Mouse (Mus musculus) adrenal gland, postnatal 4 days (tissue): Measurements from ENCODE around the gene Cerk. TPM values are rescaled to one million over a fixed set of nuclear protein-coding genes. Genes with fewer than 3 reads are reported as not detected.
"Not testable (repeated sequence)": the region's sequence is repeated elsewhere in the genome, so short reads cannot be mapped to it uniquely, and the experiment has no call there.

Source experiments
- DNase-seq, 2 experiments: peaks; one replicate each; pipeline ENCODE4 v3.0.0; 2021 to 2022; ENCODE audit warnings: low spot score in 2 of 2, mixed read lengths in 2 of 2
- total RNA-seq, 2 experiments: library from RNA; stranded (reverse); gene quantifications; 2 replicates each; pipeline ENCODE4 v1.2.3; 2021

The Cerk gene
- total RNA-seq, 2 experiments from 2014 or later = 26.3 to 26.8 TPM

DNA sequence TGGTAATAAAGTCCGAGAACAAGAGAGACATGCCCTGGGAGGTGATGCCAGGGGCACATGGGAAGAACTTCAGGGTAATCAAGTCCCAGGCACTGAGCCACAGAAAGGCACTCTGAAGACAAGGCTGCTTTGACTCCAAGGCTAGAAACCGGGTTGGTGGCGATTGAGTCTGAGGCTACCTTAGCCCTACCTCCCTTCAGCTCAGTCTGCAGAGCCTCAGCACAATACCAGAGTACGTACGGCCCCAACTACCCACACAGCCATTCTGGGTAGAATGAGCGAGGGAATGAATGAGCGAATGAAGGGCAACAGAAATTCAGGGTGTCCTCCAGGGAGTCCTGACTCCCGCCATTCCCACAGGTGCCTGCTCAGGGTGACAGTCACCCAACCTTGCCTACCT lies 2.5 kb downstream of the Cerk start:
- DNase-seq = no peak

DNA sequence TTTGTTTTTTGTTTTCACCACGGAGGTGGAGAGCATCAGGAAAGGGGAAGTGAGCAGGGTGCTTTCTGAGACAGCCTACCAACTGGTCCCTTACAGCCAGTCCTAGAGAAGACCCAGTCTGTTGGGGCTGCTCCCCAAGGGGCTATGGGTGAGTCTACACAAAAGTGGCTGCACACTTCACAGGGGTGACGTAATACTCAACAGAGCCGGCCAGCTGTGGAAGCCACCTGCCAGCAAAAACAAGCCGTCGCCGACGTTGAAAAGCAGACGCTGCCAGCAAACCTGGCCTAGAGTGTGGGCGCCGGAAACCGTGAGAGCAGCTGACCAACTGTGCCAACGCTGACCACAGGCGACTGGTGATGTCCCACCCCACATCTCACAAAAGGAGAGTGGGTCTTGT lies 3.3 kb downstream of the Cerk start:
- no peak for DNase-seq

DNA sequence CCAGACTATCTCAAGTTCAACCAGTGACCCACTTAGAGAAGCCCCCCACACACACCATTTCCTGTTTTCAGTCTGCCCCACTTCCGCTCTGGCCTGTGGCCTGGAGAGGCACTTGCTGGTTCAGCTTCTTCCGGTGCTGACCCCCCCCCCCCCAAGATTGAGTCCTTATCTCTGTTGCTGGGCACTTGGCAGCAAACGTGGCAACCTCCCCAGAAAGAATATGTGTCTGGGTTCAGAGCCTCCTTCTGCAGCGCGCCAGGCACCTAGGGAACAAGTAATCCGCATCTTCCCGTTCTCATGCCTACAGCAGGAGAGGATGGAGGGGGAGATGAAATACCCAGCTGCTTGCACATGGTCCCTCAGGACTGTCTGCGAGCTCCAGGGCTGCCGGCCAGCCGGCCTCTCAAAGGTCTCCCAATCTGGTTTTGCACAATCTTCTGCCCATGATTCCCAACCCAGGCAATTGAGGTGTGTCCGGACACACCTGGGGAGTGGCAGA lies 4.0 kb downstream of the Cerk start:
- no peak for DNase-seq

DNA sequence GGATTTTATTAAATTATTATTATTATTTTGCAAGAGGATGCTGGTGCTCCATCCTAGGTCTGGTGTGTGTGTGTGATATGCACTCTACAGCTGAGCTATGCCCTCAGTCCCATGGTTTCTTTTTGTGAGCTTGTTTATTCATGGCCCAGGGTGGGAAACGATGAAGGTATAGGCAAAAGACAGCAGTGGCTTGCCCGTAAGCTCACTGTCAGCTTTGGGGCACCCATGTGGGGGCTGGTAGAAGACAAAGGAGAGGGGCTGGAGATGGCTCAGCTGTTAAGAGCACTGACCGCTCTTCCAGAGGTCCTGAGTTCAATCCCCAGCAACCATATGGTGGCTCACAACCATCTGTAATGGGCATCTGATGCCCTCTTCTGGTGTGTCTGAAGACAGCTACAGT lies 4.6 kb downstream of the Cerk start:
- DNase-seq = not testable (repeated sequence)

DNA sequence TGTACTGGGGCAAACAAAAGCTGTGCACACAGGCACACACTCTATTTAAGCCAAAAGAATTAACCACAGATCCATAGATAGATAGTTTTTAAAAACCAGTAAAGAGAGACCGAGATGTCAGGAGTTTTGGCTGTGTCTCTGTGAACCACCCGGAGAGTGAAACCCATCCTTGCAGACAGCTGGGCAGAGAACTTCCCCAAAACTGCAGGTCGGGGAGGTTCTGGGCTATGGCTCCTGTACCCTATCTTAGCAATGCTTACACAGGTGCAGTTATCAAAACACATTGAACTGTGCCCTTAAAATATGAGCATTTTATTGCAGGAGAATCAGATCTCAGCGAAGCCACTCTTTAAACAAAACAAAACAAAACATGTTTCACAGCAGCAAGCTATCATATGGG lies 5.5 kb downstream of the Cerk start:
- DNase-seq = no peak

DNA sequence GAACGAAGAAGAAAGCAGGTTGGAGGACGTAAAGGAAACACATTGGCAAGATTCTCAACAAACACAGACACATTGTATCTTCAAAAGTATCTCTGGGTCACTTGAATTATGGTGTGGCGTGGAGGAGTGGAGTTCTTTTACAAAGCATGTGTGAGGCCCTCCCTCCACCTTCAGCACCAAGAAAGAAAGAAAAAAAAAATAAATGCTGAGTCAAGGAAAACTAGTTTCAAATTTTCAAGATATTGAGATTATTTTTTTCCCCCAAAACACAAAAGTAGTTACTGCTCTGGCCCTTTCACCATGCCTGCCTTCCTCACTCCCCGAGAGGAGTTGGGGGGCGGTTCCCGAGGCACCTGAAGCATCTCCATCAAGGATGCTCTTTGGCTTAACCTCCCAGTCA lies 7.3 kb downstream of the Cerk start:
- no peak for DNase-seq

DNA sequence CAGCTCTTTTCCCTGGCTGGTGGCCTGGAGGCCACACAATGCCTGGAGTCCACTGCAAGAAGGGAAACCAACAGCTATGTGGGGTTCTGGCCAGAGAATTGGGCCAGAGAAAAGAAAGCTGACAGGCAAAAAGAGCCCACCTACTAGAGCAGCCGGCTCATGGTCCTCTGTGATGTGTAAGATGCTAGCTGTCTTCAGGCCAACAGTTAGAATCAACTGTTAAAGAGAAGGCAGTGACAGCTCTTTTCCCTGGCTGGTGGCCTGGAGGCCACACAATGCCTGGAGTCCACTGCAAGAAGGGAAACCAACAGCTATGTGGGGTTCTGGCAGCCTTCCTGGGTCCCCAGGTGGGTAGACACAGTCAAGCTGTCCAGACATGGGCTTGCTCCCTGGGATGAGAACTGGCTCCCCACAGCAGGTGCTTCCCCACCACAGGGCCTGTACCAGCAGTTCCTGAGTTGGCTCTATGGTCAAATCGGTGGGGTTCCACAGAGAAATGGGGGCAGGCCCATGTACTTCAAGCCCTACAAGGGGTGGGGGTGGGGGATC lies 8.2 kb downstream of the Cerk start:
- DNase-seq = not testable (repeated sequence)

DNA sequence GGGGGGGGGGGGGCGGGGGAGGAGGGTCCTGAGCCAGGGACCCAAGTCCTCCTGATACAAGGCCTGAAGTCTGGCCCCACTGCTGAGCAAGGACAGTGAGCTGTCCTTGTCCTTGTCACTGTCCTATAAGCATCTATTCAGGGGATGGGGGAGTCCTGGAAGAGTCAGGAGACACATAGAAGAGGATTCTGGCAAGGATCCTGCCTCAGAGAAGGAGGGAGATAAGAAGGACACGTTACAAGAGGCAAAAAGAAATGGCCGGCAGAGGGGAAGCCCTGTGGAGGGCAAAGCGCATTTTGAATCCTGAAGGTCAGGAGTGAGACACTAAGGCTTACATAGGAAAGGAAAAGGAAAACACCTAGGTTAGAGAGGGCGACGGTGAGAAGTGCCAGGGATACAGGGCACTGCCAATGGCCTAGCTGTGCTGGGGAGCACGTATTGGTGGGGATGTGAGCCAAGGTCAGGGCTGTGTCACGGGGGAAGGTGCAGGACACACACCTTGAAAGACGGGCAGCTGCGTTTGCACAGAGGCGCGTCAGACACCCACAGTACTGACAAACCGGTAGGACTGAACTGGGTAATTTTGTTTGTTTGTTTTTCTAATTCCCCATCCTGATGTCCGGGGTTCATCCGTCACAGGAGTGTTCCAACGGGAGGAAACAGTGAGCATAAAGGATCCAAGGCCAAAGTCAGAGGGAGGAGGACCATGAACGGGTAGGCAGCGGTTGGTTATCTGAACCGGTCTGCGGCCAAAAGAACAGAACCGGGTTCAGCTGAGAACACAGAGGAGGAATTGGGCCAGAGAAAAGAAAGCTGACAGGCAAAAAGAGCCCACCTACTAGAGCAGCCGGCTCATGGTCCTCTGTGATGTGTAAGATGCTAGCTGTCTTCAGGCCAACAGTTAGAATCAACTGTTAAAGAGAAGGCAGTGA lies 8.9 kb downstream of the Cerk start:
- no peak for DNase-seq

DNA sequence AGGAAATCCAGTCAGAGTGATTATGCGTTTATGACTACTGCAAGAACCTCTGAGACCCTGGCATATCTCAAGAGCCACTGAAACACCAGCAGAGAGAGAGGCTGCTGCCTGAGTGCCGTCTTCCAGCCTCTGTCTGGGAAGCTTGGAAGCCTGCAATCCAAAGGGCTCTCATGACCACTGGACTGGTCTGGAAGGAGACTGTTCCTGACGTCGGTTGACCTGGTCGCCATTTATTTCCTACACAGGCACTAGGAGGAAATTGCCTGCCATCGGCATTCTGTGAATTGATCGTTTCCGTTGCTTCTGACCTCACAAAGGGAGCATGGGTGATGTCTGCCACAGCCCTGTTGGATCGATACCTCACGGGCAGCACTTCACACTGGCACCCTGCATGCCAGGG lies 9.8 kb downstream of the Cerk start:
- no peak for DNase-seq

DNA sequence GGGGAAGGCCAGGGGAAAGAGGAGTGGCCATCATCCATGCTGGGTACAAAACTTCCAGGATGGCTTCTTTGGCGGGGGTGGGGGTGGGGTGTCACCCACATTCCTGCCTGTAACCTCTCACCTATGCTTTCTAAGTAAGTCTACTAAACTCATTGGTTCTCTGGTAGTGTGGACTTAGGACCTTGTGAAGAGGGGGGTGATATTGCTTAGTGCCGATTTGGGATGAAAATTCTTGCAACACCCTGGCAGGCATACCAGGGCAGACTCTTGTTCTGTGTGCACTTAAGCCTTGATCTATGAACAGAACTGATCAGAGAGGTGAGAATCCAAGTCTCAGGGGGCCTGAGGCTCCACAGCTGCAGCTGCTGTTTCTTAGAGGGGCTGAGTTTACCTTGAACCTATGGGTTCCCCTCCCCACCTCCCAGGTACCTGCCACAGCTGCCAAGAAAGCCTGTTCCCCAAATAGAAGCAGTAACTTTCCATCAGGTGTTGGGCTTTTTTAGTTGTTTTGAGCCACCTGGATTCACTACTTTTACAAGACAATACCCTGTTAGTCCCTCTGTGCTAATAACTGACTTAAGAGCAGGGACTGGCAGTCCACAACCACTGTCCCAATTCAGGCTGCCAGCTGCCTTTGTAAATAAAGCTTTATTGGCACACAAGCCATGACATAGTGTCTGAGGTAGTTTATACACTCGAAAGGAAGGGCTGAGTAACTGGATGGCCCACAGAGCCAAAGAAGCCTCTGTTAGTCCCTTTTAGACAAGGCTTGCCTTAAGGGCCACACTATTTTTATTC lies 10.5 kb downstream of the Cerk start:
- DNase-seq = no peak

DNA sequence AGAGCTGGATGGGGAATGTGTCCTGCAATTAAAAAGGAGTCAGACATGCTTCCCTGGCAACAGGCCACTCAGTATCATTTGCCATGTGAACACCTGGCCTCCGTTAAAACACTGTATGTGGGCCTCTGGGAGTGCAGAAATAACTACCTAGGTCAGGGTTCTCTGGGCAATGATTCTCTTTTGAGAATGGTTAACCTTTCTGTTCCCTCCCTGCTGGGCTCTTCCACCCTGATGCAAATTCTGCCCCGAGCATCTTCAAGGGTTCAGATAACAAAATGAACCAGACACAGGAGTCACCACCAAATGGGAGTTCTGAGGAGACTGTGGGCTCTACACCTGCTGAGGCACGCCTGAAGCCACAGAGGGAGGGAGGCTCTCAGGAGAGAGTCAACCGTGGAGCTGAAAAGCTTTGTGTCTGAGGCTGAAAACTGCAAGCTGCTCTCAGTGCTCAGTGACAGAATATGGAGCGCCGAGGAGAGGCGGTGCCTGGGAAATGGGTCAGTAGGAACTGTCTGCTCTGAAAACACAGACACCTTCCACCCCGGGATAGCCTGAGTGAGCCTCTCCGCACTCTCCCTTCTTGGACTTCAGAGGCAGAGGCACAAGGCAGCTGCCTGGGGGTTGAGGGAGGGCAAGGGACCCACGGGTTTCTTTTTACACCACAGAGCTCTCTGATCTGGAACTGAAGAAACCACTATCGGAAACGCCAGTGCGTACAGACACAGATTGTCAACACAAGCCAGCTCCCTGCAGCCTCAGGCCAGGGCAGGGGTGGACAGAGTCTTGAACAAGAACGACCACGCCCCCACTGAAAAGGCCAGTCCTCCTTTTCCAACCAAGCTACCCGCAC lies 12.6 kb downstream of the Cerk start:
- no peak for DNase-seq

DNA sequence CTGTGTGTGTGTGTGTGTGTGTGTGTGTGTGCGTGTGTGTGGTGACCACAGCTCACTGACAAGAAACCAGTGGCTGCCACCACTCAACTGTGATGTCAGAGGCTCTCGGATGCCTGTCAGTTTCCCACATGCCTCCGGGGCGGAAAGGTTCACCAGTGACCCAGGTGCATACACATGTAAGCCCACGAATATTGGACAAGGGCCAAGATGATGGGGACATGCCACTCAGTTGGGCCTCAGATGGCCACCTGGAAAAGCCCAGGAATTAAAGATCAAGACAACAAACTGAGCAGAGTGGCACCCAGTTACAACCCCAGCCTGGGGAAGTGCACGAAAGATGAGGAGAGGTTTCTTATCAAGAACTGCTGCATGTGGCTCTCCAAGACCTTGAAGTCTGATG lies 13.4 kb downstream of the Cerk start:
- DNase-seq = no peak

DNA sequence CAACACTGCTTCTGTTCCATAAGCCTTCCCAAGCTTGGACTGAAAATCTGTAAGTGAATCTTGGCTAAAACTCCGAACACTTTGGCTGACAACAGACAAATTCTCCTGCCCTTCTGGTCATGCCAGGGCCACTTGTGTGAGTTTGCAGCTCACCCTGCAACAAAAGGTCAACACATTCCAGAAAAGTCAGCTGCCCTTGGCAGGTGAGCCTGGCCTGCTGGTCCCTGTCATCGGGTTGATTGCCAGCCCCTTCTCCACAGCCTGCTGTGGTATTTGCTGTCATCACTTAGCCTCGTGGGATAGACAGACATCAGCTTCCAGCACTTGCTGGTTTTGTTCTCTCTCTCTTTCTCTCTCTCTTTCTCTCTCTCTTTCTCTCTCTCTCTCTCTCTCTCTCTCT lies 13.8 kb downstream of the Cerk start:
- no peak for DNase-seq

DNA sequence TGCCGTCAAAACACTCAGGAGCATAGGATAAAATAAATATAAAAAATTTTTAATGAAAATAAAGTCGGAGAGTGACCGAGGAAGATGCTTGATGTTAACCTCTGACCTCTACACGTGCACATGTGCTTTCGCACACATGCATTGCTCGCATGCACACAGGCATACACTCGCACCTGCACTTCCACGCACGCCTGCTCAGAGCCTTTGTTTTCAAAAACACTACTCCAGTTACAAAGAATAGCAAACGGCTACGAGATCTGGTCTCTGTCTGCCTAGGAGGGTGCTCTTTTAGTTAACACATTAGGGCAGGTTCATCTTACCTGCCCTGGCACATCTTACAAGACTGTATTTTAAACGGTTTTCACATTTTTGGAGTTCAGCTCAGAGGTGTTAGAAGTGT lies 14.6 kb downstream of the Cerk start:
- no peak for DNase-seq

DNA sequence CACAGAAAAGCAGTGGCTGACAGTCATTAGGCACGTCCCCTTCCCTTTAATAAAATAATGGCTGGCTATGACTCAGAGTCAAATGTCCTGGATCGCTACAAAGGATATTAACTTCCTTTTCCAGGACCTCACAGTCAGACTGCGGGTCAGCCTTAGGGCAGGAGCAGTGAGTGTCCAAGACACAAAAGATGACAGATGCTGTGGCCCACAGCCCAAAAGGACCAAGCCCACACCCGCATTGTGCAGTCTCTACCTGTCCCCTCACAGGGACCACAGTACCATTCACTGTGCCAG lies 16.2 kb downstream of the Cerk start:
- DNase-seq = no peak

DNA sequence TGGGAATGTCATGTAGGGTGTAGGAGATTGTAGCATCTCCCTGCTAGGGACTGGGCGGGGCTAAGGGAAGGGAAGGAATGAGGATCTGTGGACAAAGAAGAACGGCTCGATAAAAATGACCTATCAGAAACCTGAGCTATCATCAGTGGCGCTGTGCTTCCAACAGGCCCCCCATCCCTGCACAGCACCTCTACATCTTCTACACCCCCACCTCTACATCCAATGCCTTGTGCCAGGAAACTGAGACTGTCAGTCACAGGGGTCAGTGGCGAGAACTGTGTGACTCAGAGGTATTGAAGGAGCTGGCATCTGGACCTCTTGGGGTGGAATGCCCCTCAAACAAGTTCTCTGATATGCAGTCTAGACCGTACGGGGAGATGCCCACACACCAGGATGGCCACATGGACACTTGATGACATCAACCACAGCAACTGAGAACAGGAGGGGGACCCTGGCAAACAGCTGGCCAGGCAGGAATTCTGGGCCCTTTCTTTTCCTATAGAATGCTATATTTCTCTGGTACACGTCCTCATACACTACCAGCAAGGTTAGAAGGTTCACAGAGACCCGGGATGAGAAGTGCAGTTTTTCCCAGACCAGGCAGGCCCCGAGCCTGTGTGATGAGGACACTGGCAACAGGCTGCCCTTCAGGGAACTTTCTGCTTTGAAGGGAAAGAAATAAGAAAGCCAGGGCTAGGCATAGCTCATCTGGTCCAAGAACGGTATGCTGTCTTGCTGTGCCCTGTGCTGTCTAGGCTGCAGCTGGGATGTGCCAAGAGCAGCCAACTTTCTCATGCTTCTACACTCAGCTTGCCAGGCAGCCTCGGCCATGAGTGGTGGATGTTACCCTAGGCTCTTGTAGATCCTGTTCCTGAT lies 16.8 kb downstream of the Cerk start:
- no peak for DNase-seq

DNA sequence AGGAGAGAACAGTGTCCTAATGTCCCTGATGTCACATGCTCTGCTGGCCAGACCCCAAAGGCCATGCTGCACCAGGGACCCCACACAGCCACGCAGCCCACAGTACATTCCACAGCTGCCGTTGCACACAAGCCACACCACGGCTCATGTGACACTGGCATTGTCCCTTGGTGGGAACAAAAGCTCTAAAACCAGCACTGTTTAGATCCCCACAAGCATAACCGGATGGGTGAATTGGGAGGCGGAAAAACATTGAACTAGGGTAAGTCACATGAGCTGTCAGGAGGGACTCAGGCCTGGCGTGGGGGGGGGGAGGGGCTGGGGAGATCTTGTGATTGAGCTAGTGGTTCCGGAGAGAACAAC lies 17.5 kb downstream of the Cerk start:
- DNase-seq = no peak

DNA sequence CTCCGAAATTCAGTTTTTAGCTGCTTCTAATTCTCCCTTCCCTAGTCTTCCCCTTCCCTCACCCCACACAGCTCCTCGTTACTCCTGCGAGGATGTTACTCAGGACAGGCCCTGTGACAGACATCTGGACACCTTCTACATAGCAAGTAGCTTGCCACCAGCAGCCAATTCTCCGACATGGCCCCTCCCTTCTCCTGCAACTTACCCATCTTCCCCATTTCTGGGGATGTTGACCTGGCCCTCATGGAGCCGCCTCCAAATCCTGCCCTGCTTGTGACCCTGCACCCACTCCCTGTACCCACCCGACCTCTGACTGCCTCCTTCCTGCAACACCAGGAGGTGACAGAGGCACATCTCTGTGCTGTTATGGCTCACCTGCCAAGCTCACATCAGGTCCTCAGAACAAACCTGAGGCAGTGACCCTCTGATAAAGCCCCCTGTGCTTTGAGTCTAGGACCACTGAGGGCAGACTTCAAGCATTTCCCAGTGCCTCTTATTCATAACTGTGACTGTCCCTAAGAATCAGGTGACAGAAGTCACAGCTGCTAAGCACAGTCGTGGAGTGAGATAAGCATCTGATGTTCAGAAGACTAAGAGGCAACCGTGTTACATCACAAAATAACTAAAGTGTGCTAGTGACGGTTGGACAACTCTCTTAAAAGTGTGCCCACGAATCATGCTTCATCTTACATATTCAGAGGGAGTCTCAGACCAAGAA lies 18.0 kb downstream of the Cerk start:
- no peak for DNase-seq

DNA sequence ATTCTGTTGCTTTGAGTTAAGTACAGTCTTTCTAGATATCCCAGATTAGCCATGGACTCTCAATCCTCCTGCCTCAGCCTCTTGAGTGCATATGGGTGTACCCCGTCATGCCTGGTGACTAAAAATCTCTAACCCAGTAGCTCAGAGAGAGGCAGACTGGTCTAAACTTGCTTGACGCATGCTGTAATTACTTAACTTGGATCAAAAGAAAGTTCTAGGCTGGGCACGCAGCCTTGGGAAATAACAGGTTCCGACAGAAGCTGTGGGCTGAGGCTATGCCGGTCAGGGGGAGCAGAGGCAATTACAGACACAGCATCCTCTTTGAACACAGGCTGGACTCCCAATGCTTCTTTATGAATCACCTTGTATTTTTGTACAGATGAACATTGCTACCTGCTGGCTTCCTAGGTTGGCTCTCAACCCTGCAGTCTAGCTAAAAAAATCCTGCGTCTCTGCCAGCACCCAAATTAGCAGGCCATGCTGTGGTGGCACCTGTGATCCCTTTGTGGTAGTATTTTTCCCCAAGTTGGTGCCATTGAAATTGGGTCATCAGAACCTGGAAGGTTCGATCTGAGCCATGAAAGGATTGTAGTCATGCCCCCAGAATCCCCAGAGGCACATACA lies 18.8 kb downstream of the Cerk start:
- DNase-seq = no peak
